Mouse (Mus musculus) midbrain, embryonic 15.5 days (tissue): ENCODE measurements at regions not wholly inside any gene's neighbourhood (a gene's known extent, or its start where the extent isn't known, plus 50 kb on each side); places are given as distances from the start of the nearest gene placed in this dataset.
A peak's percentile ranks its signal among the peaks of the same experiment; 100 is the strongest.

Experiments
- ATAC-seq: fragments of 200-750 bp; cut with Nextera tagmentation; replicated peaks from 2 replicates; pipeline ENCODE4 v1.8.0; 2017; ENCODE audit warnings: moderate TSS enrichment
- H3K27ac ChIP-seq: fragments of 300-500 bp; sonication (generic); 2 replicates; pipeline ENCODE4 v1.5.1; 2015; ENCODE audit warnings: mild to moderate bottlenecking, inconsistent platforms
- H3K27me3 ChIP-seq: fragments of 300-500 bp; sonication (generic); replicated peaks from 2 replicates; pipeline ENCODE4 v1.6.1; 2015; ENCODE audit warnings: inconsistent platforms
- H3K36me3 ChIP-seq: fragments of 300-500 bp; sonication (generic); replicated peaks from 2 replicates; pipeline ENCODE4 v1.6.1; 2015; ENCODE audit warnings: inconsistent platforms
- H3K4me1 ChIP-seq: fragments of 300-500 bp; sonication (generic); 2 replicates; pipeline ENCODE4 v1.6.1; 2015; ENCODE audit warnings: inconsistent platforms
- H3K4me2 ChIP-seq: fragments of 300-500 bp; sonication (generic); 2 replicates; pipeline ENCODE4 v1.6.1; 2015; ENCODE audit warnings: inconsistent platforms, mild to moderate bottlenecking, moderate library complexity
- H3K4me3 ChIP-seq: fragments of 300-500 bp; sonication (generic); 2 replicates; pipeline ENCODE4 v1.5.1; 2015; ENCODE audit warnings: mild to moderate bottlenecking, inconsistent platforms
- H3K9ac ChIP-seq: fragments of 300-500 bp; sonication (generic); 2 replicates; pipeline ENCODE4 v1.6.1; 2015; ENCODE audit warnings: mild to moderate bottlenecking, inconsistent platforms
- H3K9me3 ChIP-seq: fragments of 300-500 bp; sonication (generic); 2 replicates; pipeline ENCODE4 v1.6.1; 2016; ENCODE audit warnings: inconsistent platforms
- WGBS: fragments of 180-500 bp; shearing (Covaris S2); methylation state at CpG from one replicate; pipeline ENCODE4 v1.1.7; 2015; ENCODE audit warnings: mixed read lengths; 5-methylcytosine and 5-hydroxymethylcytosine counted together

DNA sequence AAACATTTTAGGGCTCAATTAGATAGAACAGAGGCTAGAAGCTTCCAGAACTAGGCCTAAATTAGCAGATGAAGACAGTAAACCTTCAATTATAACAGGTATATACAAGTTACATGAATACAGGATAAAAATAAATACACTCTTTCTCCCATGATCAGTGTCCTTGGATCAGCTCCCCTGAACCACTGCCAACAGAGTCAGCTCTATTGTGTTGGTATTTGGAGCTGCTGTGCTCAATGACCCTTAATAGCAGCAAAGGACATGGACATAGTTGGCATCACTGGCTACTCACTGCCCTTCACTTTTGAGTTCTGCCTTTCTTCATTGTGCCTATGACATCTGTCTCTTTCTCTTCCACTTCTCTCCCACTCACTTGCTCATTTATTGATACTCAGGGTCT lies 639.1 kb upstream of the 4921530L21Rik start:
- Histone ChIP-seq H3K4me3 (no peak overlapping the region), H3K27ac (no peak overlapping the region), H3K9me3 (no peaks in the 10 kb centered on the region), H3K36me3 (no peaks in the 10 kb centered on the region), H3K9ac (no peak overlapping the region), H3K4me2 (no peak overlapping the region), H3K4me1 (no peaks in the 10 kb centered on the region), H3K27me3 (no peaks in the 10 kb centered on the region)
- ATAC-seq, result no peak

DNA sequence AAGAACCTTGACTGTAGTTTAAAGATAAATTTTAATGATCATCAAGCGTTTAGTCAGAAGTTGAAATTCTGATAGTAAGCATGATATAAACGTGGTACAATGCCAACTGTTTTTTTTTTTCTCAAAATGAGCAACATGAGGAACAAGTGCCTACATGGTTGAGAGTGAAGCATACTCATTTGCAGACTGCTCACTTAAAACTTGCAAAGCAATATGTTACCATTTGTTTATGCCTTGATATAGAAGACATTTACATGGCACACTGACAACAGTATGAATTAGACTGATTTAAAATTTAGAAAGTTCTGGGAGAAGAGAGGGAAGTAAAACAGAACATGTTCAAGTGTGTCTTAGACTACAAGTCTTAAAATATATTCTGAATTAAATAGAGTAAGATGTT lies 632.2 kb upstream of the 4921530L21Rik start:
- no peak overlapping the region for H3K4me2 ChIP-seq
- H3K4me3 ChIP-seq, result no peak overlapping the region
- no peaks in the 10 kb centered on the region for H3K4me1 ChIP-seq
- WGBS, result 77% methylated on average over 2 of the region's 2 CpGs
- no peak overlapping the region for H3K9ac ChIP-seq
- H3K9me3 ChIP-seq, result no peaks in the 10 kb centered on the region
- H3K36me3 ChIP-seq, result no peaks in the 10 kb centered on the region
- ATAC-seq, result no peak
- no peaks in the 10 kb centered on the region for H3K27me3 ChIP-seq
- H3K27ac ChIP-seq, result no peak overlapping the region

DNA sequence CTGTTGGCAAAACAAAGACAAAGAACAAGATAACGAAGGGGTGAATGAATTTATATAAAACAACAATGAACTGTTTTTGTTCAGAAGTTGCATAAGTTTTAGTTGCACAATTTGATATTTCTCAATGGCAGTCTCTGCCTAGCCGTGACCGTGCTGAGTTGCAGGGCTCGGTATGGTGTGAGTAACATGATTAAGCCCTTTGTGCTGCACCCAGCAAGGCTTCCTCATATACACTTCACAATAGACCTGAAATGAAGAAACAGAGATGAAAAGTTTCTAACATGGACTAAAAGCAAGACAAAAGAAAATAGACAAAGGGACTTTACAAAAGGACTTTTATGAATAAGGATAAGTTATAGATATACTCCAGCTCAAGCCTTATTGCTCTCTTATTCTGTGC lies 624.9 kb upstream of the 4921530L21Rik start:
- Histone ChIP-seq H3K9ac (no peak overlapping the region), H3K36me3 (no peaks in the 10 kb centered on the region), H3K4me3 (no peak overlapping the region), H3K4me2 (no peak overlapping the region), H3K27ac (no peak overlapping the region), H3K9me3 (no peaks in the 10 kb centered on the region), H3K27me3 (no peaks in the 10 kb centered on the region), H3K4me1 (no peaks in the 10 kb centered on the region)
- WGBS, result 36% methylated on average over 4 of the region's 4 CpGs
- ATAC-seq, result no peak

DNA sequence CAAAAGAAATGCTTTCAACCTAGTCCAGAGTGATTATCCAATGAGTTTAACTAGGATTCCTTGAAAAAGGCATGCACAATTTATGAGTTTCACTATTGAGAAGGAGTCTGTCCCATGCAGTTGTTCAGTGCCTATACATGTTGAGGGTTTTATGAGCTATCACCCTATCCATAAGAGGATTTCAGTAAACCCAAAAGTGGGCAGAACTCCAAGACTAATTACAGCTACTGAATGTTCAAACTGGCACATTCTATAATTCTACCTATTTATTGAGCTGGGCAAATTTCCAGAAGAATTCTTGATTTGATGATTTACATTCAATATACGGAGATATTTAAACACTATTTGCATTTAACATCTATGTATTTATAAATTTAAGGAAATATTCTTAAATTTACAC lies 599.6 kb upstream of the 4921530L21Rik start:
- no peak for ATAC-seq
- Histone ChIP-seq H3K9me3 (no peaks in the 10 kb centered on the region), H3K27ac (no peak overlapping the region), H3K4me1 (no peaks in the 10 kb centered on the region), H3K27me3 (no peaks in the 10 kb centered on the region), H3K9ac (no peak overlapping the region), H3K36me3 (no peaks in the 10 kb centered on the region), H3K4me3 (no peak overlapping the region), H3K4me2 (no peak overlapping the region)
- WGBS, result 60% methylated on average over 1 of the region's 1 CpGs

DNA sequence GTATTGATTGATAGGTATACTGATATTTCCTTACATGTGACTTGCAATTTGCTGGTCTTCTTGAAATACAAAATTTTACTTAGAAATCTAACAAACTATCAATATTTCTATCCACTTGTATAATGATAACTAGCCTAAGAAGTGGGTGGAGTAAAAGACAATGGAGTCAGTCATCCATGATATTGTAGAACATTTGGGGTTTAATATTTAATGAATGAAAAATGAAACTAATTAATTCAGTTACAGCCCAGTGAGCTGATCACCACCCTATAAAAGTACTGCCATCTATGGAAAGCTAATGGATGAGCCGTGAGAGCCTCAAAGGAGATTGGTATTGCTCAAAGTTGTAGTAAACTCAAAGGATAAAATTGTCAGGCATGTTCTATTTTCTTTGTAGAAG lies 599.0 kb upstream of the 4921530L21Rik start:
- H3K9me3 ChIP-seq, result no peaks in the 10 kb centered on the region
- ATAC-seq, result no peak

DNA sequence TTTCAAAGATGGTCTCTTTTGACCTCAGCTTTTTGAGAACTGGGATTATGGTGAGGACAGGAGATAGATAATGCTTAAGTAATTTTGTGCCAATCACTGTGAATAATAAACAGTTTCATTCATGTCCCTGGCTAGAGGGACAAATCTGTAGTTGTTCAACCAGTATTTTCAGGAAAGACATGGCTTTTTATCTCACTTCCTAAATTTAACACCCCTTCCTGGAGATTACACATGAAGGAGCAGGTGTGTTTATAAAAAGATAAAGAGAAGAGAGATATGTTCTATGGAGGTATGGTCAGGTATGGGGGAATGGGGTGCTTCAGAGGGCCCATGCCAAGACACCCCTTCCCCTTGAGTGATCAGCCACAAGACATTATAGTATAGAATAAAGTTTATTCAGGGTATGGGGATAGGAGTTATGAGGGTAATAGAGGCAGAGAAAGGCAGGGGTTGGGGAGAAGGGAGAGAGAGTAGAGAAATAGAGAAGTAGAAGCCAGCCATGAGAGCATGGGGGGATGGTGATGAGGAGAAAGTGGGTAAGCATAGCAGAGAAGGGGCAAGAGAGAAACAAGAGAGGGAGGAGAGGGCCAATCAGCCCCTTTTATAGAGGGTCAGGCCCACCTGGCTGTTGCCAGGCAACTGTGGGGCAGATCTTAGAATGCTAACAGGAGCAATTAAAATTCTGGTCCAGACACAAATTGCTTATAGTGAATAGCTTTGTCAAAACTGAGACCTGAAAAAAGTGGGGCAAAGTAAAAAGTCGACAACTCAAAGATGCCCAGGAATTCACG lies 566.7 kb upstream of the 4921530L21Rik start:
- H3K9ac ChIP-seq, result no peak overlapping the region
- no peaks in the 10 kb centered on the region for H3K4me1 ChIP-seq
- ATAC-seq, result no peak
- no peaks in the 10 kb centered on the region for H3K36me3 ChIP-seq
- H3K4me2 ChIP-seq, result no peak overlapping the region
- H3K27me3 ChIP-seq, result no peaks in the 10 kb centered on the region
- WGBS, result 83% methylated on average over 2 of the region's 2 CpGs
- H3K4me3 ChIP-seq, result no peak overlapping the region
- no peaks in the 10 kb centered on the region for H3K9me3 ChIP-seq
- no peak overlapping the region for H3K27ac ChIP-seq

More for the DNA sequence above, 599.0 kb upstream of the 4921530L21Rik start:
- Histone ChIP-seq H3K27me3 (no peaks in the 10 kb centered on the region), H3K4me3 (no peak overlapping the region), H3K4me2 (no peak overlapping the region), H3K4me1 (no peaks in the 10 kb centered on the region), H3K36me3 (no peaks in the 10 kb centered on the region), H3K9ac (no peak overlapping the region), H3K27ac (no peak overlapping the region)
- WGBS, result 60% methylated on average over 1 of the region's 1 CpGs

GRCm38 (mm10) chr14:95356968-95357367 lies 524.1 kb upstream of the 4921530L21Rik start:
- Histone ChIP-seq H3K4me3 (no peak overlapping the region), H3K4me1 (no peaks in the 10 kb centered on the region), H3K27me3 (no peaks in the 10 kb centered on the region), H3K9ac (no peak overlapping the region), H3K9me3 (no peaks in the 10 kb centered on the region), H3K36me3 (no peaks in the 10 kb centered on the region), H3K4me2 (no peak overlapping the region), H3K27ac (no peak overlapping the region)
- peak; percentile 97 for ATAC-seq
- WGBS, result 37% methylated on average over 10 of the region's 10 CpGs
